Mouse (Mus musculus): ENCODE results near the gene Exosc9.

DNA sequence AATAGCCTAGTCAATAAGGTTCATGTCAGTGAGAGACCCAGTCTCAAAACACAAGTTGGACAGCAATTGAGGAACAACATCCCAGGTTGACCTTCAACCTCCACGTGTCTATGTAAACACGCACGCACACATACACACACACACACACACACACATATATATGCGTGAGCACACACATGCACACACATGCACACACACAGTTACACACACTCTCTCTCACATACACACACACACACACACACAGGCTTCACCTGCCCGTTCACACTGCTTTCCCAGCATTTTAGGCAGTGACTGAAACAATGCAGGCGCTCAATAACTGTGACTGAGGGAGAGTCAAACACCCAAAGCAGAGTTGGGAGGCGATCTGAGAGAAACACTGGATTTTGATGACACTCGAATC, 47.1 kb upstream of the Exosc9 start:
- TF ChIP-seq POLR2A (IDR thresholded peaks at IDR 0.05; ENCODE audit: low read depth, low read length): no peak
- no peak for TF ChIP-seq CTCF (IDR thresholded peaks at IDR 0.05; ENCODE audit: extremely low read depth, insufficient read length, insufficient replicate concordance, low read depth, low read length)
